Mouse (Mus musculus): ENCODE results near the gene Coro2a.
"Not testable (repeated sequence)": the region's sequence is repeated elsewhere in the genome, so short reads cannot be mapped to it uniquely, and the experiment has no call there.

The Coro2a gene

GRCm38 (mm10) chr4:46601844-46602423 is at the start of gene Coro2a:
Gene Coro2a, minus strand, starts transcription at chr4:46602202.
- peak; percentile 96 for DNase-seq (ENCODE audit: low read depth, low spot score)

GRCm38 (mm10) chr4:46650086-46650753 is 48.2 kb upstream of the Coro2a start, which contains the start of gene Tbc1d2:
Gene Tbc1d2, minus strand, starts transcription at chr4:46650209.
- DNase-seq (ENCODE audit: low read depth, low spot score): peak; percentile 98

- no peak for DNase-seq (ENCODE audit: low read depth, low spot score)
These were observed 47.2 kb upstream of the Coro2a start for GRCm38 (mm10) chr4:46649161-46649560.

- DNase-seq (ENCODE audit: low read depth, low spot score): no peak
These were observed 41.7 kb upstream of the Coro2a start for GRCm38 (mm10) chr4:46643676-46644112.

- no peak for DNase-seq (ENCODE audit: low read depth, low spot score)
These were observed 41.1 kb upstream of the Coro2a start for GRCm38 (mm10) chr4:46642924-46643675.

- DNase-seq (ENCODE audit: low read depth, low spot score): no peak
These were observed 39.3 kb upstream of the Coro2a start for GRCm38 (mm10) chr4:46641283-46641682.

- DNase-seq (ENCODE audit: low read depth, low spot score): no peak
These were observed 37.9 kb upstream of the Coro2a start for GRCm38 (mm10) chr4:46639866-46640265.

GRCm38 (mm10) chr4:46637250-46637649 is 35.2 kb upstream of the Coro2a start:
- DNase-seq (ENCODE audit: low read depth, low spot score): not testable (repeated sequence)

GRCm38 (mm10) chr4:46635702-46636430 is 33.9 kb upstream of the Coro2a start:
- DNase-seq (ENCODE audit: low read depth, low spot score): no peak

GRCm38 (mm10) chr4:46634881-46635280 is 32.9 kb upstream of the Coro2a start:
- DNase-seq (ENCODE audit: low read depth, low spot score): no peak

- DNase-seq (ENCODE audit: low read depth, low spot score): not testable (repeated sequence)
These were observed 31.6 kb upstream of the Coro2a start for GRCm38 (mm10) chr4:46633565-46633964.

- no peak for DNase-seq (ENCODE audit: low read depth, low spot score)
These were observed 30.5 kb upstream of the Coro2a start for GRCm38 (mm10) chr4:46632465-46632864.

- no peak for DNase-seq (ENCODE audit: low read depth, low spot score)
These were observed 28.4 kb upstream of the Coro2a start for GRCm38 (mm10) chr4:46630390-46630789.

- no peak for DNase-seq (ENCODE audit: low read depth, low spot score)
These were observed 26.9 kb upstream of the Coro2a start for GRCm38 (mm10) chr4:46628873-46629272.

GRCm38 (mm10) chr4:46628081-46628480 is 26.1 kb upstream of the Coro2a start:
- peak; percentile 37 for DNase-seq (ENCODE audit: low read depth, low spot score)

- no peak for DNase-seq (ENCODE audit: low read depth, low spot score)
These were observed 23.1 kb upstream of the Coro2a start for GRCm38 (mm10) chr4:46625101-46625500.

GRCm38 (mm10) chr4:46623007-46623406 is 21.0 kb upstream of the Coro2a start:
- no peak for DNase-seq (ENCODE audit: low read depth, low spot score)

- no peak for DNase-seq (ENCODE audit: low read depth, low spot score)
These were observed 18.9 kb upstream of the Coro2a start for GRCm38 (mm10) chr4:46620946-46621345.

- peak; percentile 60 for DNase-seq (ENCODE audit: low read depth, low spot score)
These were observed 18.3 kb upstream of the Coro2a start for GRCm38 (mm10) chr4:46620330-46620729.

- peak; percentile 73 for DNase-seq (ENCODE audit: low read depth, low spot score)
These were observed 16.3 kb upstream of the Coro2a start for GRCm38 (mm10) chr4:46618196-46618817.

GRCm38 (mm10) chr4:46617408-46617807 is 15.4 kb upstream of the Coro2a start:
- DNase-seq (ENCODE audit: low read depth, low spot score): peak; percentile 47

Data from CD4-positive, CD25-positive, alpha-beta regulatory T cell, adult 2 months (primary cell).